Mouse (Mus musculus): ENCODE data around the gene Tnni3k.
A peak's percentile ranks its signal among the peaks of the same experiment; 100 is the strongest.

The Tnni3k gene

GRCm38 (mm10) chr3:155055231-155055916, at the start of gene Tnni3k:
TSS of gene Tnni3k (minus strand) at chr3:155055407.
- no peak for DNase-seq (ENCODE audit: low read depth)

GRCm38 (mm10) chr3:155099266-155099665, 44.1 kb upstream of the Tnni3k start:
- no peak for DNase-seq (ENCODE audit: low read depth)

GRCm38 (mm10) chr3:155093116-155093956, 38.1 kb upstream of the Tnni3k start, which contains the start of the genes Fpgt and Lrriq3:
TSS of gene Fpgt (minus strand) at chr3:155093403.
TSS of gene Lrriq3 (plus strand) at chr3:155093434.
- peak; percentile 93 for DNase-seq (ENCODE audit: low read depth)

- DNase-seq (ENCODE audit: low read depth): no peak
These were observed 36.9 kb upstream of the Tnni3k start for GRCm38 (mm10) chr3:155092081-155092480.

- no peak for DNase-seq (ENCODE audit: low read depth)
These were observed 22.7 kb upstream of the Tnni3k start for GRCm38 (mm10) chr3:155077908-155078307.

- DNase-seq (ENCODE audit: low read depth): no peak
These were observed 4.2 kb upstream of the Tnni3k start for GRCm38 (mm10) chr3:155059449-155059822.

- DNase-seq (ENCODE audit: low read depth): no peak
These were observed 3.7 kb upstream of the Tnni3k start for GRCm38 (mm10) chr3:155058800-155059448.

- DNase-seq (ENCODE audit: low read depth): no peak
These were observed 2.4 kb upstream of the Tnni3k start for GRCm38 (mm10) chr3:155057566-155057965.

- no peak for DNase-seq (ENCODE audit: low read depth)
These were observed 1.4 kb upstream of the Tnni3k start for GRCm38 (mm10) chr3:155056606-155057005.

GRCm38 (mm10) chr3:155053189-155053588, 2.0 kb downstream of the Tnni3k start:
- DNase-seq (ENCODE audit: low read depth): no peak

GRCm38 (mm10) chr3:155052021-155052420, 3.2 kb downstream of the Tnni3k start:
- DNase-seq (ENCODE audit: low read depth): no peak

- DNase-seq (ENCODE audit: low read depth): no peak
These were observed 16.0 kb downstream of the Tnni3k start for GRCm38 (mm10) chr3:155039012-155039836.

GRCm38 (mm10) chr3:155034323-155034722, 20.9 kb downstream of the Tnni3k start:
- no peak for DNase-seq (ENCODE audit: low read depth)

- DNase-seq (ENCODE audit: low read depth): no peak
These were observed 25.0 kb downstream of the Tnni3k start for GRCm38 (mm10) chr3:155030200-155030599.

- DNase-seq (ENCODE audit: low read depth): no peak
These were observed 52.4 kb downstream of the Tnni3k start for GRCm38 (mm10) chr3:155002781-155003180.

GRCm38 (mm10) chr3:155001056-155001455, 54.2 kb downstream of the Tnni3k start:
- no peak for DNase-seq (ENCODE audit: low read depth)

GRCm38 (mm10) chr3:154992678-154993077, 62.5 kb downstream of the Tnni3k start:
- no peak for DNase-seq (ENCODE audit: low read depth)

- DNase-seq (ENCODE audit: low read depth): no peak
These were observed 76.1 kb downstream of the Tnni3k start for GRCm38 (mm10) chr3:154979101-154979500.

GRCm38 (mm10) chr3:154971626-154972025, 83.6 kb downstream of the Tnni3k start:
- no peak for DNase-seq (ENCODE audit: low read depth)

GRCm38 (mm10) chr3:154970981-154971380, 84.2 kb downstream of the Tnni3k start:
- no peak for DNase-seq (ENCODE audit: low read depth)

- no peak for DNase-seq (ENCODE audit: low read depth)
These were observed 93.9 kb downstream of the Tnni3k start for GRCm38 (mm10) chr3:154961284-154961683.

- DNase-seq (ENCODE audit: low read depth): no peak
These were observed 102.1 kb downstream of the Tnni3k start for GRCm38 (mm10) chr3:154953088-154953487.
